In the genomic region with DNA sequence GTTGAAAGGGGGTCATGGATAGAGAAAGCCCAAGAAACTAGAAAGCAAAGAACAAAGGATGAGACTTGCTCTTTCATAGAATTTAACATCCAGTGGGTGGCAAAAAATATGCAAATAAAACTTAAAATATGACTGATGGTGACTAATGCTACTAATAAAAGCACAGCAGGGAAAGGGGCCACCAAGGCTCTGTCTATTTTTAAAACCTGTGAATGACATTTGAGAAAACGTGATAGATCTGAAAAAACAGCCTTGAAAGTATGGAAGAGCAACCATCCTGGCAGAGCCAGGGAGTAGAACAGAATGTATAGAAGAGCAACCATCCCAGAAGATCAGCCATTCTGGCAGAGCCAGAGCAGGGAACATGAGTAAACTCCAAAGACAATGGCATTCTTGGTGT, we compare ENCODE assay signal across 22 mouse cellular contexts.
DNase-seq lines count a peak whose midpoint lies in the region; ATAC-seq lines count a peak whose summit lies in the region.
"Had no signal": no experiment of that assay in that cellular context is flagged by ENCODE, and none has a peak within 500 bp of the region (broad histone marks: within the 10 kb centered on the region; RNA-seq: fewer than 3 reads in every experiment).

No protein-coding gene starts in this region.

- no peak for DNase-seq in frontal cortex, postnatal 25 days (ENCODE audit: low spot score in 2 of 2)
- peak; percentile 35 for DNase-seq in brain, adult 2 months (ENCODE audit: low read depth, low spot score)
- DNase-seq: adrenal gland, adult 8-10 months; adrenal gland, postnatal 14 days; B cell, adult 2 months; cerebellum, adult 11-12 months; cerebellum, adult 9-10 months; cerebellum, postnatal 10 days; cerebellum, postnatal 25 days had no signal

- WGBS in intestine, embryonic 16.5 days = 60% methylated on average over 1 of the region's 1 CpGs

- H3K9ac ChIP-seq in intestine, embryonic 16.5 days (ENCODE audit: low read depth, low read length) = no peak overlapping the region
- H3K9ac ChIP-seq: embryonic facial prominence, embryonic 12.5 days; forebrain, embryonic 12.5 days had no signal

- no peak overlapping the region for H3K4me2 ChIP-seq in intestine, embryonic 16.5 days (ENCODE audit: low read depth, low read length)
- H3K4me2 ChIP-seq: embryonic facial prominence, embryonic 12.5 days; forebrain, embryonic 12.5 days had no signal

- no peaks in the 10 kb centered on the region for H3K4me1 ChIP-seq in intestine, embryonic 16.5 days (ENCODE audit: control insufficient read depth, insufficient read depth, low read length)
- H3K4me1 ChIP-seq: embryonic facial prominence, embryonic 10.5 days; embryonic facial prominence, embryonic 12.5 days; forebrain, embryonic 10.5 days; forebrain, embryonic 12.5 days had no signal

- no peaks in the 10 kb centered on the region for H3K9me3 ChIP-seq in intestine, embryonic 16.5 days (ENCODE audit: control insufficient read depth, low read length)
- H3K9me3 ChIP-seq: embryonic facial prominence, embryonic 10.5 days; embryonic facial prominence, embryonic 12.5 days; forebrain, embryonic 10.5 days; forebrain, embryonic 12.5 days had no signal

- no peaks in the 10 kb centered on the region for H3K36me3 ChIP-seq in intestine, embryonic 16.5 days (ENCODE audit: control insufficient read depth, insufficient read depth, low read length)
- H3K36me3 ChIP-seq: embryonic facial prominence, embryonic 10.5 days; embryonic facial prominence, embryonic 12.5 days; forebrain, embryonic 10.5 days; forebrain, embryonic 12.5 days had no signal

- peak; percentile 70 for ATAC-seq in frontal cortex, adult (ENCODE audit: low TSS enrichment)
- ATAC-seq in intestine, embryonic 16.5 days = no peak
- no peak for ATAC-seq in erythroblast, adult 5-6 weeks (replicated peaks; ENCODE audit: low FRiP score, poor library complexity, severe bottlenecking)
- ATAC-seq: activated CD4-positive, CD25-positive, alpha-beta regulatory T cell, adult 4 months; CD4-positive, CD25-positive, alpha-beta regulatory T cell, adult 4 months; forebrain, embryonic 14.5 days; forebrain, embryonic 16.5 days; Patski had no signal

- H3K27ac ChIP-seq in intestine, embryonic 16.5 days (ENCODE audit: low read length) = no peak overlapping the region
- H3K27ac ChIP-seq: embryonic facial prominence, embryonic 10.5 days; embryonic facial prominence, embryonic 12.5 days; forebrain, embryonic 10.5 days; forebrain, embryonic 12.5 days had no signal

- H3K27me3 ChIP-seq in intestine, embryonic 16.5 days (replicated peaks; ENCODE audit: control insufficient read depth, insufficient read depth, low read length) = no peaks in the 10 kb centered on the region
- H3K27me3 ChIP-seq: embryonic facial prominence, embryonic 12.5 days; forebrain, embryonic 12.5 days; Patski had no signal

- no peak overlapping the region for H3K4me3 ChIP-seq in intestine, embryonic 16.5 days (ENCODE audit: low read length)
- H3K4me3 ChIP-seq: embryonic facial prominence, embryonic 10.5 days; embryonic facial prominence, embryonic 12.5 days; erythroblast, embryonic 14.5 days; forebrain, embryonic 10.5 days; forebrain, embryonic 12.5 days had no signal
